Mouse (Mus musculus) bone marrow, adult 2 months (tissue): ENCODE results near the gene Tpp1.

Experiments
- CTCF ChIP-seq: fragments of 200-500 bp; IDR thresholded peaks from 2 replicates; pipeline ENCODE4 v1.5.1; 2011; ENCODE audit warnings: low read length, control low read depth; ENCODE audit not compliant: control insufficient read depth, insufficient read depth
- POLR2A ChIP-seq: fragments of 200-500 bp; IDR thresholded peaks from 2 replicates; pipeline ENCODE4 v1.6.1; 2011; ENCODE audit warnings: low read depth, mild to moderate bottlenecking, control low read depth, low read length, borderline replicate concordance; ENCODE audit not compliant: control insufficient read depth

DNA sequence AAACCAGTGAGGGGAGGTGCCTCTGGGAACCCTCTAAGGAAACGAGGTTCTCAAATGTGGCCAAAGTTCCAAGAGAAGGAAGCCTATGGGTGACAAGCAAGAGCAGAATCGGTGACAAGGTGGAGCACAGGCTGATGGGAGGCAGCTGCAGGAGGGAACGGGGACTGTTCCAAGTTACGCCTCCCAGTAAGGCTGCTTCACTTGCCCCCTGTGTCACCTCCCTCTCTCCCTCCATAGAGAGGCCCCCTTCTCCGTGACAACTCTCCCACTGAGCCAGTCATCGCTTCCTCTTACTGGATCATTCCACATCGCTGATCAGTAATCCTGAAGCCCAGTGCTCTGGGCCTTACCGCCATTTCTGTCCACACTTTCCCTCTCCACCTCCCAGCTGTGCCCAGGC, 22.6 kb upstream of the Tpp1 start:
- TF ChIP-seq CTCF: no peak
- no peak for TF ChIP-seq POLR2A
